Mouse (Mus musculus): ENCODE data around the gene Scamp1. TPM values are rescaled to one million over a fixed set of nuclear protein-coding genes. Genes with fewer than 3 reads are reported as not detected.

The Scamp1 gene
- polyA plus RNA-seq, 1 experiment: not detected

- TF ChIP-seq CTCF (IDR thresholded peaks at IDR 0.05; ENCODE audit: insufficient read depth, low read depth, low read length): no peak
- no peak for TF ChIP-seq POLR2A (IDR thresholded peaks at IDR 0.05; ENCODE audit: insufficient read depth, low read depth, low read length)
- 67% methylated on average over 6 of the region's 6 CpGs for WGBS
- Histone ChIP-seq H3K27ac (ENCODE audit: insufficient read depth, low read depth, low read length) (no peak overlapping the region), H3K4me1 (ENCODE audit: control insufficient read depth, insufficient read depth, low read length) (peaks cover 9% of the 10 kb centered on the region), H3K4me3 (ENCODE audit: insufficient read depth, low read depth, low read length) (no peak overlapping the region)
Observed at GRCm38 (mm10) chr13:94169325-94169916, 116.2 kb downstream of the Scamp1 start.

GRCm38 (mm10) chr13:94168319-94168718, 117.3 kb downstream of the Scamp1 start:
- no peak for TF ChIP-seq POLR2A (IDR thresholded peaks at IDR 0.05; ENCODE audit: insufficient read depth, low read depth, low read length)
- TF ChIP-seq CTCF (IDR thresholded peaks at IDR 0.05; ENCODE audit: insufficient read depth, low read depth, low read length): no peak
- 93% methylated on average over 5 of the region's 5 CpGs for WGBS
- no peaks in the 10 kb centered on the region for H3K4me1 ChIP-seq (ENCODE audit: control insufficient read depth, insufficient read depth, low read length)
- no peak overlapping the region for H3K27ac ChIP-seq (ENCODE audit: insufficient read depth, low read depth, low read length)
- no peak overlapping the region for H3K4me3 ChIP-seq (ENCODE audit: insufficient read depth, low read depth, low read length)

GRCm38 (mm10) chr13:94164501-94164900, 121.2 kb downstream of the Scamp1 start:
- H3K4me3 ChIP-seq (ENCODE audit: insufficient read depth, low read depth, low read length): no peak overlapping the region
- H3K4me1 ChIP-seq (ENCODE audit: control insufficient read depth, insufficient read depth, low read length): no peaks in the 10 kb centered on the region
- no peak overlapping the region for H3K27ac ChIP-seq (ENCODE audit: insufficient read depth, low read depth, low read length)
- TF ChIP-seq POLR2A (IDR thresholded peaks at IDR 0.05; ENCODE audit: insufficient read depth, low read depth, low read length): no peak
- TF ChIP-seq CTCF (IDR thresholded peaks at IDR 0.05; ENCODE audit: insufficient read depth, low read depth, low read length): no peak
- WGBS: 89% methylated on average over 6 of the region's 6 CpGs

DNA sequence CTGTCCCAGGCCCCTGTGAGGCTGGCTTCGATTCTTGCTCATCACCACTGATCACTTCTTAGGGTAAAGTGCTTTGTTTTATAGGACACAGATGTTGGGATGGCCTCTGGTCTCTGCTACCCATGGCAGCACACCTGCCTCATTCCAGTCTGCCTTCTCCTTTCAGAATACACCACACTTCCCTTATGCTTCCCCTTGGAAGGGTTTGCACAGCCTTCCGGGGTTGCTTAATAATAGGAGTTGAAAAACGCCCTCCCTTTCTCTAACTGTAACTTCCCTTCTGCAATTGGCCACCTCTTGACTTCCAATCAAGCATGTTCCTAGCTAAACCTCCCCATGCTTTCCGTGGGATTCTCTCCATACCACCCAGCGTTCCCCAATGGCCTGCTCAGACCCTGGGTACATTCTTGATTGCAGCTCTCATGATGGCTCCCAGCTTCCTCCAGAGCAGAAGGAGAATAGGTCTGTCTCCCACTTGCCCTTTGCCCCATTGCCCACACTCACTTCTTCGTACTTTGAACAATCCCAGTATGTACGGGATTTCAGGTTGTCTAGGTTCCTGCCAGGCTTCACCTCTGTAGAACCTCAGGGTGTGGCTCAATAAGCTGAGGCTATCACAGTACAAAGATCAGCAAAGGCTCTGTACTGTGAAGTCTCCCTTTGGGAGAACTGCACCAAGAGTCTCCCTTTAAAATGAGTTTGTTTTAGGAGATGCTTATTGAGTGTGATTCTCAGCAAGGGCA, 126.0 kb downstream of the Scamp1 start:
- Histone ChIP-seq H3K4me3 (ENCODE audit: insufficient read depth, low read depth, low read length) (no peak overlapping the region), H3K27ac (ENCODE audit: insufficient read depth, low read depth, low read length) (no peak overlapping the region), H3K4me1 (ENCODE audit: control insufficient read depth, insufficient read depth, low read length) (peaks cover 5% of the 10 kb centered on the region)
- WGBS: 85% methylated on average over 7 of the region's 7 CpGs
- TF ChIP-seq POLR2A (IDR thresholded peaks at IDR 0.05; ENCODE audit: insufficient read depth, low read depth, low read length) (no peak), CTCF (IDR thresholded peaks at IDR 0.05; ENCODE audit: insufficient read depth, low read depth, low read length) (no peak)

- 54% methylated on average over 6 of the region's 6 CpGs for WGBS
- TF ChIP-seq CTCF (IDR thresholded peaks at IDR 0.05; ENCODE audit: insufficient read depth, low read depth, low read length) (no peak), POLR2A (IDR thresholded peaks at IDR 0.05; ENCODE audit: insufficient read depth, low read depth, low read length) (no peak)
- peaks cover 5% of the 10 kb centered on the region for H3K4me1 ChIP-seq (ENCODE audit: control insufficient read depth, insufficient read depth, low read length)
Observed at GRCm38 (mm10) chr13:94158864-94159477, 126.7 kb downstream of the Scamp1 start.

DNA sequence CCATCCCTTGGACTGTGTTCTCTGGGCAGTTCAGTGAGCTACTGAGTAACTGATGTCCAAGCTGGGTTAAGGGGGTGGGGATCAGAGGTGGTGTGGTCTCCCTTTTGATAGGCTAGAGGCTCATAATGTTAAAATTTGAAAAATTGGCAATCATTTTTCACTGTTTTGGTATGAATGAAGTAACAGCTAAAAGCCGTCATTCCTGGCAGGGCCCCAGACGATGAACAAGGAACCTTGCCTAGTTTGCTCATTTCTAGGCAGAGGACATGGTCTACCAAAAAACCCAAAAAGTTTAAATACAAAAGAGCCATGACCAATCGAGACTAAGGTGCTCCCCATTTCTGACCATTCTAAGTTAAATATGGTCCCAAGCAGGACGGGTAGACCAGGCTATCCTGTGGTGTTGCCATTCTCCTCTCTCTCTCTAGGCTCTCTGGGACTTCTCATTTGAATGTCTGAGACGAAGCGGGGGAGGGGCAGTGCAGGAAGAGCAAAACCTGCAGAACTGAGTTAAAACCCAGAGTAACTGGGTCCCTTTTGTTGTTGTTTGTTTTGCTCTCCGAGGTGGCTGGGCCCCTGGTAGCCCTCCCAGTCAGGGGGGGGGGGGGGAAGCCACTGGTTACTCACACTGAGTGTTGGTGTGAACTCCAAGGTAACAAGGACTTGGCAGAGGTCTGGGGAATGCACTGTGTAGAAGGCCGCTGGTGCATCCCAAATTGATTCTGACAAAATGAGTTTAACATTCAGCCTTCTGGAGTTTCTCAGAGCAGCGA, 129.8 kb downstream of the Scamp1 start:
- TF ChIP-seq CTCF (IDR thresholded peaks at IDR 0.05; ENCODE audit: insufficient read depth, low read depth, low read length) (no peak), POLR2A (IDR thresholded peaks at IDR 0.05; ENCODE audit: insufficient read depth, low read depth, low read length) (no peak)
- 56% methylated on average over 9 of the region's 9 CpGs for WGBS
- Histone ChIP-seq H3K4me3 (ENCODE audit: insufficient read depth, low read depth, low read length) (no peak overlapping the region), H3K27ac (ENCODE audit: insufficient read depth, low read depth, low read length) (no peak overlapping the region), H3K4me1 (ENCODE audit: control insufficient read depth, insufficient read depth, low read length) (peaks cover 5% of the 10 kb centered on the region)

More at GRCm38 (mm10) chr13:94158864-94159477, 126.7 kb downstream of the Scamp1 start:
- H3K27ac ChIP-seq (ENCODE audit: insufficient read depth, low read depth, low read length): no peak overlapping the region
- H3K4me3 ChIP-seq (ENCODE audit: insufficient read depth, low read depth, low read length): no peak overlapping the region

- no peak overlapping the region for H3K4me3 ChIP-seq (ENCODE audit: insufficient read depth, low read depth, low read length)
- no peak overlapping the region for H3K27ac ChIP-seq (ENCODE audit: insufficient read depth, low read depth, low read length)
- H3K4me1 ChIP-seq (ENCODE audit: control insufficient read depth, insufficient read depth, low read length): peaks cover 5% of the 10 kb centered on the region
- TF ChIP-seq CTCF (IDR thresholded peaks at IDR 0.05; ENCODE audit: insufficient read depth, low read depth, low read length) (no peak), POLR2A (IDR thresholded peaks at IDR 0.05; ENCODE audit: insufficient read depth, low read depth, low read length) (no peak)
- whole genome bisulfite sequencing: 86% methylated on average over 15 of the region's 15 CpGs
Observed at GRCm38 (mm10) chr13:94154512-94155296, 131.0 kb downstream of the Scamp1 start.

GRCm38 (mm10) chr13:94153658-94154057, 132.0 kb downstream of the Scamp1 start:
- WGBS: 83% methylated on average over 6 of the region's 6 CpGs
- Histone ChIP-seq H3K4me1 (ENCODE audit: control insufficient read depth, insufficient read depth, low read length) (no peaks in the 10 kb centered on the region), H3K4me3 (ENCODE audit: insufficient read depth, low read depth, low read length) (no peak overlapping the region), H3K27ac (ENCODE audit: insufficient read depth, low read depth, low read length) (no peak overlapping the region)
- TF ChIP-seq POLR2A (IDR thresholded peaks at IDR 0.05; ENCODE audit: insufficient read depth, low read depth, low read length): no peak
- TF ChIP-seq CTCF (IDR thresholded peaks at IDR 0.05; ENCODE audit: insufficient read depth, low read depth, low read length): no peak

Measured in olfactory bulb, adult 2 months (tissue).